Mouse (Mus musculus): ENCODE results near the gene Gdf3.
"Not testable (repeated sequence)": the region's sequence is repeated elsewhere in the genome, so short reads cannot be mapped to it uniquely, and the experiment has no call there.

Gene Gdf3

DNA sequence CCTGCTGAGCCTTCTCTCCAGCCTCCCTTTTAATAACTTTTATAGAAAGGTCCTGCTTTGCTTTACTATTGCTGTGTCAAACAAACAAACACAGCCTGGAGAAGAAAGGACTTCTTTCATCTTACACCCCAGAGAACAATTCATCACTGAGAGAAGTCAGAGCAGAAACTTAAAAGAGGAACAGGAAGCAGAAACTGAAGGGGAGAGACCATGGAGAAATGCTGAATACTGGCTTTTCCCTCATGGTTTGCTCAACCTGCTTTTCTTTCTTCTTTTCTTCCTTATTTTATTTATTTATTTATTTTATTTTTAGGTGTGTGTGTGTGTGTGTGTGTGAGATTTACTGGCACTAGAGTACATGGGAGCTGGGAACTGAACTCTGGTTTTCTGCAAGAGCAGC lies 5.6 kb downstream of the Gdf3 start:
- no peak for DNase-seq

DNA sequence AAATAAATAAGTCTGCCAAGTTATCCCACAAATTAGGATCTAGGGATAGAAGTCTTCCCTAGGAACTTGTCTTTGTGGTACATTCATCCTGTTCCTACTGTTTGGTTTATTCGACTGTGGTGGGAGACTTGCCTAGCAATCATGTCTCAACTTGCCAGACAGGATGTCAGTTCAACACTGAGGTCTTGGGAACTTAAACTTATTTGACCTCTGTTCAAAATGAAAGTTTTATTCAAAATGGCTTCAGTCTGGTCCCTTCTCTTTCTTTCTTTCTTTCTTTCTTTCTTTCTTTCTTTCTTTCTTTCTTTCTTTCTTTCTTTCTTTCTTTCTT lies 6.9 kb downstream of the Gdf3 start:
- DNase-seq, result no peak

DNA sequence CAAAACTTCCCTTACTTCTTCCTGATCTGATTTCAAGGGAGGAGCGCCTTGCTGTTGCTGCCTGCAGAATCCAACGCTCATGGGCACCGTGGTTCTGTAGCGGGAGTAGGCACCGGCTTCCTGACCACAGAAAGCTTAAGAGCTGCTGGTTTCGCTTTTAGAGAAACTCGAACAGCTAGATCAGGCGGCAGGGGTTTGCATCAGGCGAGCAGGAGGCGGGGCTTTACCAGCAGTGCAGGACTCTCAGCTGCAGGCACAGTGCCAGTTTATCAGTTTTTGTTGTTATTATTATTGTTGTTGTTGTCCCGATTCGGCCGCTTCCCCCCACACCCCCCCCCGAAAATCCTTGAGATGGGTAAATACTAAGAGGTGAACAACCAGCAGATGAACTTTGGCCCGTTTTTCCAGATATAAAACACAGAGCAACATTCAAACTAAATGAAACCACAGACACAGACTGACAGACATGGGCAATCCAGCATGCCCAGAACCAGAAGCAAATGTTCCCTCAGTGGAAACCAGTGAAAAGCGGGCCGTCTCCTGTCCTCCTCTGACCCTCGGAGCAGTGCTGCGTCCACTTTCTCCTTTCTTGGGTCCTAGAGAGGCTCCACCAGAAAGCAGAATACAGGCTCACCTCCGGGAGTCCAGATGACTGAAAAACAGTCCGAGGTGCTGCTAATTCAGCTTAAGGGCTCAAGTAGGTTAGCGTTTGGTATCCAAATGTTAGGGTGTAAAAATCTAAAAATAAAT lies 7.5 kb downstream of the Gdf3 start, which contains the start of gene Apobec1:
Gene Apobec1 (minus strand): TSS at position 203 of the 750 bp plus-strand sequence.
- DNase-seq, result peak; percentile 84

DNA sequence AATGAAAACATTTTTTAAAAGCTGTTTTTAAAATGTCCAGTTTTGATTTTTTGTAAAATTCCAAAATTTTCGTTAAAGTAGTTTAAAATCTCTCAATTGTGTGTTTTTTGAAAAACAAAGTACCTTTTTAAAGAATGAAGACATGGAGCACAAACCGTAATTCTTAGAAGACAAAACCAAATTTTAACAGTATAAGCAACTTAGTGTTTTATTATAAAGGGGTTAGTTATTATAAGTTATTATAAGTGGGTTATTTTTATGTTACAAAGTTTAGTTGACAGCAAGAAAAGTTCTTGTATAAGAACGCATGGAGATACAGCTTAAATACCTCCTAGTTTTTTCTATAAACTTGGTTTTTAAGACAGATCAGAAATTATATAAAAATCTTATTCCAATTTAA lies 8.3 kb downstream of the Gdf3 start:
- DNase-seq, result no peak

DNA sequence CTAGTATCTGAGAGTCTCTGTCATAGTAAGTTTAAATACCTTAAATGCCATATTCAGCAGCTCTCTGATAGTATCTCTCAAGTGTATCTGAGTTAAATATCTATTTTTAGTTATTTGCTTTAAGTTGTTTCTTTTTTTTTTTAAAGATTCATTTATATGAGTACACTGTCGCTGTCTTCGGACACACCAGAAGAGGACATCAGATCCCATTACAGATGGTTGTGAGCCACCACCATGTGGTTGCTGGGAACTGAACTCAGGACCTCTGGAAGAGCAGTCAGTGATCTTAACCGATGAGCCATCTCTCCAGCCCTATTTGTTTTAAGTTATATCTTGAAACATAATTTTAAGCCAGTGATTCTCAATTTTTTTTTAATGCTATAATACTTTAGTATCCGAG lies 8.9 kb downstream of the Gdf3 start:
- DNase-seq, result no peak

DNA sequence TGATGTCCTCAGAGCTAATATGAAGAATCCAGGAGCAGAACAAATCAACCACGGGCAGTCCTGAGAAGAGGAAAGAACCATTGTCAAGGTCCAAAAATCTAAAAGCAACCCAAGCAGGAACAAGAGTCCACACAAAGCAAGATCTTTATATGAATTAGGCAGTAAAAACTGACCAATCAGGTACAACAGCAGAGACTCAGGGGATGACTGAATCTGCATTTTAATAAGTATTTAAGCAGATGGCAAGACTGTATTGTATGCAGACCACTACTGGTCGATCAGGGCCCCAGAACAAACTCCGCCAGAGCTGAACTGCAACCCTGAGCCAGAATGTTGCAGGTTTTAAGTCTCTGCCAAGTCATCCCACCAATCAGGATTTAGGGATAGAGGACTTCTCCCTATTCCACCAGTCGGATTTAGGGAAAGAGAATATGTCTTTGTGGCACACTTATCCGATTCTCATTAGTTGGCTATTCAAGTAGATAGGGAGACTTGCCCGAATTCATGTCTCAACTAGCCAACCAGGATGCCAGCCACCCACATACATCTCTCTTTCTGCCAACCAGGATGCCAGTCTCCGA lies 9.7 kb downstream of the Gdf3 start:
- DNase-seq, result no peak

DNA sequence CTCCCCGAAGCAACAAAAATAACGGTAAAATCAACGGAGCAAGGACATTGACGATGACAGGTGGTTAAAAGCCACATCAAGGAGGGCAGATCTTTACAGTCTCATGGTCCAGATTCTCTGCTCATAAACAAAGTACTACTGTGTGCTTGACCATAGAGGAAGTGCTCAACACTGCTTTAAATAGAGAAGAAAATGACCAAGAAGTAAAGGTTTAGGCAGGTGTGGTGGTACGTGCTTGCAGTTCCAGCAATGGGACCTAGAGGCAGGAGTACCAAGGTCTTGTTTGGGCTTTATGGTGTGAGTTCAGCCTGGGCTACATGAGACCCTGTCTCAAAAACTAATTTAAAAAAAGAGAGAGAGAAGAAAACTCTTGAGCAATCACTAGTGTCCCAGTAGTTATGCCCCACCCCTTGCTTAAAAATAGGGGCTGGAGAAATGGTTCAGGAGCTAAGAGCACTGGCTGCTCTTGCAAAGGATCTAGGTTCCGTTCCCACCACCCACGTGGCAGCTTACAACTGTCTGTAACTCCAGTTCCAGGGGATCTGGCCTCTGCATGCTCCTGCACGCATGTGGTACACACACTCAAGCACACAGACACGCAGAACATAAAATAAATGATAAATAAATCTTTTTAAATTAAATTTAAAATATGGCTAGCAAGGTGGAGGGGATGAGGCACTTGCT lies 10.7 kb downstream of the Gdf3 start:
- no peak for DNase-seq

DNA sequence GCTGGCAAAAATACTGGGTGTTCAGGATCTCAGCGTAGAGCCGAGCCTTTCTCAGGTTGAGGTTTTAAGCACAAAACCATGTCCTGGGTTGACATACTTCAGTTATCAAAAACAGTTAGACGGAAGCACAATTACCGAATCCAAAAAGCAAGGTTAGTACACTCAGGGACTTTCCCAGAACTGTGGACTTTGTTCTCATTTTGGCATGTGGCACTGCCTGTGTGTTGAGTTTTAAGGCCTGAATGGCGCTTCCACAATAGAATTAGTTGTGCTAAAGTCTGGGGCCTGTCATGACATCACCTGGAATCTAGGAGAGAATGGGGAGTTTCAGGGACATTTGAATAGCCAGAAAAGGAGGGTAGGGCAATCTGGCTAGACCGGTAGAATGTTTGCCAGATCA lies 11.5 kb downstream of the Gdf3 start:
- no peak for DNase-seq

DNA sequence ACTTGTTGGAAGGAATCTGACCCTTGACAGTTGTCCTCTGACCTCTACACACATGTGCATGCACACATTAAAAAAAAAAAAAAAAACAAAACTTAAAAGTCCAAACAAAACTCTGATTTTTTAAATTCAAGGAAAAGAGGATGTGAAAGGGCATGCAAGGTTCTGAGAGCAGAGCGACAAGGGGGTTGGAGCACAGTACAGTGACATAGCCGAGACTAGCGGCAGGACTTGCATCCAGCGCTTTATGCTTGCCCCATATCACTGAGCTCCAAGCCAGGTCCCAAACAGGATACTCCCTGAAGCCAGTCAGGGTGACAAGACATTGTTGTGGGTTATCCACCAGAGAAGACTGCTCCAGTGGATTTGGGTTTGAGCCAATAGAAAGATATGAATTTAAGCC lies 11.9 kb downstream of the Gdf3 start:
- no peak for DNase-seq

DNA sequence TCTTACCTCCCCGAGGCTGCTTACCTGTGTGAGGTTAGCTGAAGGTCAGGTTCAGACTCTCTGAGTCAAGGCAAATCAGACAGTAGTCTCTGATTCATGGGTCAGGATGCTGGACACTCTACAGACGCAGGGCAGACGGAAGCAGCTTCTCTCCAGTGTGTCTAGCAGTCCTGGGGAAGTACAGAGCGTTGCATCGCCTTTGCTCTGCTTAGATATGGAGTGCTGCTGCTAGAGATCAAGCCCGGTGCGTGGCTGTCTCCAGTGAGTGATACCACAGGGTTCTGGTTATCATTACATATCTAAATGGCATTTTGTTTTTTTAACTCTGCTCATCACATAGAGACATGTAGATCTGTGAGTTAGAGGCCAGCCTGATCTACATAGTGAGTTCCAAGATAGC lies 13.3 kb downstream of the Gdf3 start:
- no peak for DNase-seq

DNA sequence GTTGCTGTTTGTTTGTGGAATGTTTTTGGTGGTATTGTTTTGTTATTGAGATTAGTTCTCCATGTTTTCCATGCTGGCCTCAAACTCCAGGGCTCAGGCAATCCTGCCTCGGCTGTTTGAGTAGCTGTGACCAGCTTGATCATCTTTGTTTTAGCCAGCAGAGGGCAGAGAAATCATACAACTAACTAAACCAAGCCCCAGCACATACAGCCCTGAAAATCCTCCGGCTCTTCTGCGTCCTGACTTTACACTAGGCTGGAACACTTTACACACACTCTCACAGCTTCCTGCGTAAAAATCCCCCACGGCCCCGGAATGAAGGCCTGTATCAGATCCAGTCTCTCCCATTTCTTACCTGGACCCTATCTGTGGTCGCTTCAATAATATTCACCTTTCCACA lies 14.2 kb downstream of the Gdf3 start:
- DNase-seq, result peak; percentile 61

DNA sequence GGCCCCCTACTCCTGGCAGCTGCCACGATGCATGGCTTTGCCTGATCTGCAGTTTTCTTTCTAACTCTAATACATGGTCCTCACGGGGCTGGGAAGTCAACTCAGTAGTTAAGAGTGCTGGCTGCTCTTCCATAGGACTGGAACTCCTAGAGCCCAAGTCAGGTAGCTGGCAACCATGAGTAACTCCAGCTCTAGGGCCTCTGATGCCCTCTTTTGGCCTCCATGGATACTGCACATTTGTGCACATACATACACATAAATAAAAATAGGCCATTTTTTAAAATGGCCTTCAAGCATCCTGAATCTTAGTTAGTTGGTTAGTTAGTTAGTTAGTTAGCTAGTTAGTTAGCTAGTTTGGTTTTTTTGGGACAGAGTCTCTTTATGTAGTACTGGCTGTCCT lies 17.0 kb downstream of the Gdf3 start:
- no peak for DNase-seq

DNA sequence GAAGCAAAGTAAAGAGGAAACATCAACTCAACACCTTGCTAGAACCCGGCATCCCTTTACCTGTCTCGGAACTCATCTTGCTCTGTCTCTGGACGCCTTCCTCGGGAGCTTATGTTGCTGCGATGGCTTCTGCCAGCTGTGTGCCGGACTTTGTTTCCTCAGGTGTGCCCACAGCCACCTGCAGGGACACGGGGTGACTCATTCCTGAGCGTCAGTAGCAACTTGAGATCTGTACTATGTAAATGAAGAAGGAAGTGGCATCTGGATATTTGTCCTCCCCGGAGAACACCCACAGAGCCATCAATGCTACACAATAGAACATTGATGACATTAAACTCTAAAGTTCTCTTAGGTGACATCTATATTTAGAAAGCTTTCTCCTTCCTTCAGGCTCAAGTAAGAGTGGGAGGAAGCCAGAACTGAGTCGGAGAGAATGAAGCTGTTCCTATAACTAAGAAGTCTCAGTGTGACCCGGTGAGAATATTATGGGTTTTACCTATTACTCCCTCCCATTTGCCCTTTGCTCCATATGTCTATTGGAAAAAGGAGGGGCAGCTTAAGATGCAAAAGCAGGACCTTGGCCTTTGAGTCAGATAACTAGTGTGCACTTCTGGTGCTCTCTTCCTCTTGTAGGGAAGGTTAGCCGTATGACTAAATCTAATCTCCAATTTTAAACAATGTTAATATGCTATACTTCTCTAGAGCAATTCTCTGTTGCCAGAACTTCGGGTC lies 18.7 kb downstream of the Gdf3 start:
- DNase-seq, result no peak

DNA sequence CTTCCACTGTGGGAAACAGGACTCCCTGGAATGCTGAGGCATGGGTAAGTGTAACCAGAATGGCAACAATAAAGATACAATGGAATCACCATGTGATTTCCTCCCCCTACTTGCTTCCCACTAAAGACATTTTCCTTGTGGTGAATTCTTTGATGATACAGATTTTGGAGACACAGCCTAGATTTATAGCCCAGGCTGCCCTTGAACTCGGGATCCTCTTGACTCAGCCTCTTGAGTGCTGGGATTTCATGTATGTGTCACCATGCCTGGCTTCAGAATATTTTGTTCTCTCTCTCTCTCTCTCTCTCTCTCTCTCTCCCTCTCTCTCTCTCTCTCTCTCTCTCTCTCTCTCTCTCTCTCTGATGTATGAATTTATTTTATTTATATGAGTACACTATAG lies 30.8 kb downstream of the Gdf3 start:
- DNase-seq, result no peak

DNA sequence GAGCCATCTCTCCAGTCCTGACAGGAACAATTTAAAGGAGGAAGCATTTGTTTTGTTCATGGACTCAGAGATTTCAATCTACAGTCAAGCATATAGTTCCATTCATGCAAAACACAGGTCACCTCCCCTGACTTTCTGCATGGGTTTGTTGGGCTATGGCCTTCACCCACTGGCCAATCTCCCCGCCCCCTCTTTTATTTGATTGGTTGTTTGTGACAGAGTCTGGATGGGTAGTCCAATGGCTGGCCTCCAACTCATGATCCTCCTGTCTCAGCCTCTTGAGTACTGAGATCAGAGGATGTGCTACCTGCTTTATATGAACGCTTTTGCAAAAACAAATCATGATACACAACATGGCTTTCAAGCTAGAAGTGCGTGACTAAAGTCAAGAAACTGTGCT lies 32.9 kb downstream of the Gdf3 start:
- DNase-seq, result no peak

DNA sequence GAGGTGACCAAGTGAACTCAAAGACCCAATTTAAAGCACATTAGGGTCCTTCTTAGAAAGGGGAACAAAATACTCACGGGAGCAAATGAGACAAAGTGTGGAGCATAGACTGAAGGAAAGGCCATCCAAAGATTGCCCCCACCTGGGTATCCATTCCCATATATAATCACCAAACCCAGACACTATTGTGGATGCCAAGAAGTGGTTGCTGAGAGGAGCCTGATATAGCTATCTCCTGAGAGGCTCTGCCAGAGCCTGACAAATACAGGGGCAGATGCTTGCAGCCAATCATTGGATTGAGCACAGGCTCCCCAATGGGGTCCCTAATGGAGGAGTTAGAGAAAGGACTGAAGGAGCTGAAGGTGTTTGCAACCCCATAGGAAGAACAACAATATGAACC lies 34.9 kb downstream of the Gdf3 start:
- DNase-seq, result not testable (repeated sequence)

DNA sequence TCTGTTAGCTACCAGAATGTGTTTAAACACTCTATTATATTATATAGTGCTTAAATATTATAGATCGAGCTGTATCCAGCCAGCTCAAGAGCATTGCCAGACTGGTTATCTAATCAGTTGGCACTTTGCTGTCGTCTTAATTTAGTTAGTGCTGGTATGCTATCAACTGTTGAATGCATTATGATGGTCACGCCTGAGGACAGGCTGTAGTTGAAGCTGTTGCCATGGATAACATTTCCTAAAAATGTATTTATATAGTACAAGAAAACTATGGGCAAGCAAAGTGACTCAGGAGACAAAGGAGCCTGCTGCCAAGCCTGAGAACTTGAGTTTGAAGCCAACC lies 38.3 kb downstream of the Gdf3 start:
- DNase-seq, result no peak

DNA sequence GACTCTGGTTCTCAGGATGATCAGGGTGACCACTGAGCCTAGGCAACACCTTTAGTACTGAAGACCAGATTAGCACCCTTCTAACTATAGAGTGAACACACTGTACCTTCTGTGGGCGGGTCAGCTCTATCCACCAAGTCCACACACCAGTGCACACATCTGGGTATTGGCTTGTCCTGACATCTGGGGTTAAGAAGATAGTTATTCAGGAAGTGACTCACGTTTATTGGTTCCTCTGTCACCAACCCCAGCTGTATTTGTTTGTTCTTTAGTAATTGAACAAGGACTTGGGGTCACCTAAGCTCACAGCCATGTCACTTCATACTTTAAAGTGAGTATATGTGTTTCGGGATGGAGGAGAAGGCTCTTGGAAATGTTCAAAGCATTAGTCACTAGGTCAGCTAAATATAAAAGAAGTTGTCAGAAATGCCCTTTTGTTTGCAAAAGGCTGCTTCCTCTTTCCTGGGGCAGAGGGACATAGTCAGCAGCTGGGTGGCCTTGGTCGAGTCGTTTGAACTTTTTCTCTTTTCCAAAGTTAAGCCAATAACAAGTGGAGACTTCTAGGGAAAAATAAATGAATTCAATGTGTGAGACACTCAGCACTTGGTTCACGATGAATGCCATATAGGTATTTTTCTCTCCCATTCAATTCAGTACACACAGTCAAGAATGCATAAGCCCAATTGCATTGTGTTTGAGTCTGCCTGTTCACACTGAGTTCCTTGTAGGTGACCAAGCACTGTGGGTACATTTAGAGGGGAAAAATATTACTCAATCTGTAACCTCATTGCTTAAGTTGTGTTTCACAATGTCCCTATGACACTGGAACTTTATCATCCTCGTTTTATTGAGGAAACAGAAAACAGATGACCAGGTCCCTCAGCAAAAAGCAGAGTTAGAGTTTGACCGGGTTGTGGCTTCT lies 38.9 kb downstream of the Gdf3 start:
- DNase-seq, result no peak

DNA sequence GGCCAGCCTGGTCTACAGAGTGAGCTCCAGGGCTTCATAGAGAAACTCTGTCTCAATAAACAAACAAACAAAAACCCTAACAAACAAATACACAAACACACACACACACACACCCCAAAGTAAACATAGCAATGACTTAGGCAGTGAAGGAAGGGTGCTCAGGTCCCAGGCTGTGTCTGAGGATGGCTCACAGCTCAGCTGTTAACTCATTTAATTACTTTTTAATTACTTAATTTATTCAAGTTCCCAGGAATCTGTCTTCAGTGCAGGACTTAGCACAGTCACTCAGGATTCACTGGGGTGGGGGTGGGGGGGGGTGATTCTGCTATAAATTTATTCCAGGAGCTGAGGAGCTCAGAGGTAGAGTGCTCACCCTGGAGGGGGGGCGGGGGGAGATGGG lies 40.1 kb downstream of the Gdf3 start:
- no peak for DNase-seq

DNA sequence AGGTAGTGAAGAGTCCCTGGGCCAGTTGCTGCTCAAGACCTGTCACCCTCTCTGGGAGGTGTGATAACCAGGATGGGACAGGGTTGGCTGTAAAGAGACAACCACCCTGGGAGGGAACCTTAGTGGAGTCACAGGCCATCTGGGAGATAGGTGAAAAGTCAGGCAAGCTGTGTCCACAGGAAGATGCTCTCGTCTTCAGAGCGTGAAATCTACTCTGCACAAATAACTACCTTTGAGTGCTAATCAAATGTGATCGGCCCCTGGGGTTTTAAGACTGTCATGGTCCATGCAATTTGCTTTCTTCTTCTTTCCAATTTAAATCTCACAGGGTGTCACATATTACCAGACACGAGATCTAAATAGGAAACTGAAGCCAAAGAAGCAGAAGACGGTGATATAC lies 40.8 kb downstream of the Gdf3 start:
- no peak for DNase-seq

DNA sequence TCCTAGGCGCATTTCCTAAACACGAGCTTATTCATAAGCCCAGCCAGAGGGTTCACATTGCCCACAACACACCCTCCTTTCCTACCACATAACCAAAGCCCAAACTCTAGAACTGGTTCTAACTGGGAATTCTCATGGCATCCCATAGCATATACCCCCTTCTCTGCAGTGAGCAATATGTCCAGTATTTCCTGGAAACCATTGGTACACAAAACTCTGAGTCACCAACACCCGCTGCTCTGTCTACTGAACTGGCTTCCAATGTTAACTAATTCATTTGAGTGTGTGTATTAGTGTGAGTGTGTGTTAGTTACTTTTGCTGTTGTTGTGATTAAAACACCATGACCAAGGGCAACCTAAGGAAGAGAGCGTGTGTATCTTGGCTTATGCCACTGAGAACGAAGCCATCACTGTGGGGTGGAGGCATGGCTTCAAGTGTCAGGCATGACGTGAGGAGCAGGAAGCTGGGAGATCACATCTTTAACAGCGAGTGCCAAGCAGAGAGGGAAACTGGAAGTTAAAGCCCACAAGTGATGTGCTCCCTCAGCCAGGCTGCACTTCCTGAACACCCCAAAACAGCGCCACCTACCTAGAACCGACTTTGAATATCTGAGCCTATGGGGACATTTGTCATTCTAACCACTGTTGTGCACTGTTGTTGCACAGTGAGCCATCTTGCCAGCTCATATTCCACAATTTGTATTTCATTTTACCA lies 44.7 kb downstream of the Gdf3 start:
- no peak for DNase-seq

DNA sequence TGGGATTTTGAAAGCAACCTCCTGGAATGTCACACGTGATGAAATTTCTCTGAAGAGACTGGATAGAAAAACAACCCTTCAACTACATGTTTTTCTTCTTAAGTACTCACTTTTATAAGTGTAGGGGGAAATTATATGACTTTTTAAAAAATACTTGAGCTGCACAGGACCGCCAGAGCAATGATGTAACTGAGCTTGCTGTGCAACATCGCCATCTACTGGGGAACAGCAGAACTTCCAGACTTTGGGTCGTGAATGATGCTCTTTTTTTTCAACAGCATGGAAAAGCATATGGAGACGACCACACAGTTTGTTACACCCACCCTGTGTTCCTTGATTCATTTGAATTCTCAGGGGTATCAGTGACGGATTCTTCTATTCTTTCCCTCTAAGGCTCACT lies 47.4 kb downstream of the Gdf3 start:
- DNase-seq, result peak; percentile 59
